14 mouse cellular contexts compared by ENCODE assay signal in genomic region chr2:32415801-32416200, GRCm38 (mm10). TPM values are rescaled to one million over a fixed set of nuclear protein-coding genes. Genes with fewer than 3 reads are reported as not detected.
"Had no signal": no experiment of that assay in that cellular context is flagged by ENCODE, and none has a peak within 500 bp of the region (broad histone marks: within the 10 kb centered on the region; RNA-seq: fewer than 3 reads in every experiment).

No protein-coding gene starts in this region.

- H3K27ac ChIP-seq: limb, embryonic 12.5 days; limb, embryonic 15.5 days; liver, embryonic 13.5 days; stomach, postnatal 0 days had no signal

- H3K4me3 ChIP-seq: limb, embryonic 12.5 days; limb, embryonic 15.5 days; liver, embryonic 13.5 days had no signal

- H3K4me1 ChIP-seq: limb, embryonic 12.5 days had no signal

- H3K27me3 ChIP-seq: limb, embryonic 12.5 days; limb, embryonic 15.5 days; liver, embryonic 13.5 days had no signal

- H3K9ac ChIP-seq: limb, embryonic 15.5 days; liver, embryonic 13.5 days had no signal

- DNase-seq: kidney, postnatal 4 days; left cerebral cortex, postnatal 4 days; liver, embryonic 13.5 days; lung, adult 2 months; lung, postnatal 14 days; lung, postnatal 4 days; midbrain, embryonic 14.5 days; thymus, adult 2 months; thymus, postnatal 14 days; thymus, postnatal 4 days had no signal

RNA-seq across cellular contexts. Expression of gene Lcn2, which starts 27.7 kb away (rescaled TPM):
- total RNA-seq: midbrain, postnatal 0 days had no signal
- polyA plus RNA-seq: midbrain, embryonic 14.5 days had no signal
